Mouse (Mus musculus) midbrain, embryonic 14.5 days (tissue): ENCODE measurements at regions not wholly inside any gene's neighbourhood (a gene's known extent, or its start where the extent isn't known, plus 50 kb on each side); places are given as distances from the start of the nearest gene placed in this dataset.

Source experiments
- ATAC-seq: fragments of 200-750 bp; cut with Nextera tagmentation; 2 replicates; pipeline ENCODE4 v1.8.0; 2017; ENCODE audit warnings: moderate number of reproducible peaks, moderate library complexity; ENCODE audit not compliant: low FRiP score, low TSS enrichment
- DNase-seq: peaks from one replicate; pipeline ENCODE4 v3.0.0-alpha.2; 2015
- H3K27ac ChIP-seq: fragments of 300-500 bp; sonication (generic); replicated peaks from 2 replicates; pipeline ENCODE4 v1.5.1; 2014; ENCODE audit warnings: mild to moderate bottlenecking, low read depth, low read length, moderate library complexity
- H3K27me3 ChIP-seq: fragments of 300-500 bp; sonication (generic); 2 replicates; pipeline ENCODE4 v1.6.1; 2014; ENCODE audit warnings: low read length, control low read depth, mixed read lengths; ENCODE audit not compliant: control insufficient read depth, insufficient read depth
- H3K36me3 ChIP-seq: fragments of 300-500 bp; sonication (generic); 2 replicates; pipeline ENCODE4 v1.6.1; 2014; ENCODE audit warnings: low read length, control low read depth; ENCODE audit not compliant: control insufficient read depth, insufficient read depth
- H3K4me1 ChIP-seq: fragments of 300-500 bp; sonication (generic); 2 replicates; pipeline ENCODE4 v1.6.1; 2014; ENCODE audit warnings: mild to moderate bottlenecking, antibody characterized with exemption, low read length, control low read depth; ENCODE audit not compliant: control insufficient read depth, insufficient read depth
- H3K4me2 ChIP-seq: fragments of 300-500 bp; sonication (generic); 2 replicates; pipeline ENCODE4 v1.6.1; 2014; ENCODE audit warnings: mild to moderate bottlenecking, low read length, moderate library complexity
- H3K4me3 ChIP-seq: fragments of 300-500 bp; sonication (generic); replicated peaks from 2 replicates; pipeline ENCODE4 v1.5.1; 2014; ENCODE audit warnings: low read depth, low read length
- H3K9ac ChIP-seq: fragments of 300-500 bp; sonication (generic); replicated peaks from 2 replicates; pipeline ENCODE4 v1.6.1; 2014; ENCODE audit warnings: mild to moderate bottlenecking, low read length, moderate library complexity
- H3K9me3 ChIP-seq: fragments of 300-500 bp; sonication (generic); 2 replicates; pipeline ENCODE4 v1.6.1; 2016; ENCODE audit warnings: low read length, control low read depth, mixed read lengths; ENCODE audit not compliant: control insufficient read depth
- WGBS: fragments of 180-500 bp; shearing (Covaris S2); extraction: QIAGEN DNeasy Blood & Tissue Kit; methylation state at CpG from one replicate; pipeline ENCODE4 v1.1.7; 2014; 5-methylcytosine and 5-hydroxymethylcytosine counted together

GRCm38 (mm10) chr3:153084226-153085095 is 102.4 kb upstream of the St6galnac5 start:
- DNase-seq = peak; percentile 85
- peak overlapping the region; percentile 39; the same call in 1 of the 2 replicates for H3K9ac ChIP-seq
- H3K4me1 ChIP-seq = peaks cover 30% of the 10 kb centered on the region
- H3K4me2 ChIP-seq = peak overlapping the region; percentile 48
- peak; percentile 79 for ATAC-seq
- no peaks in the 10 kb centered on the region for H3K9me3 ChIP-seq
- WGBS = 24% methylated on average over 23 of the region's 23 CpGs
- H3K27me3 ChIP-seq = no peaks in the 10 kb centered on the region
- no peak overlapping the region for H3K4me3 ChIP-seq
- no peaks in the 10 kb centered on the region for H3K36me3 ChIP-seq
- H3K27ac ChIP-seq = peak overlapping the region; percentile 85

- ATAC-seq (no peak), DNase-seq (no peak)
- no peaks in the 10 kb centered on the region for H3K9me3 ChIP-seq
- no peak overlapping the region for H3K4me3 ChIP-seq
- H3K9ac ChIP-seq = no peak overlapping the region
- H3K36me3 ChIP-seq = no peaks in the 10 kb centered on the region
- H3K4me2 ChIP-seq = no peak overlapping the region
- no peaks in the 10 kb centered on the region for H3K27me3 ChIP-seq
- 89% methylated on average over 3 of the region's 3 CpGs for WGBS
- peaks cover 20% of the 10 kb centered on the region for H3K4me1 ChIP-seq
- H3K27ac ChIP-seq = no peak overlapping the region
Observed at GRCm38 (mm10) chr3:153080371-153080770, 98.3 kb upstream of the St6galnac5 start.

- 82% methylated on average over 14 of the region's 14 CpGs for WGBS
- no peak overlapping the region for H3K4me3 ChIP-seq
- no peak overlapping the region for H3K27ac ChIP-seq
- H3K4me2 ChIP-seq = no peak overlapping the region
- no peaks in the 10 kb centered on the region for H3K27me3 ChIP-seq
- ATAC-seq (no peak), DNase-seq (peak; percentile 25)
- H3K9ac ChIP-seq = no peak overlapping the region
- no peaks in the 10 kb centered on the region for H3K36me3 ChIP-seq
- H3K4me1 ChIP-seq = no peaks in the 10 kb centered on the region; the same call in 1 of the 2 replicates
- no peaks in the 10 kb centered on the region for H3K9me3 ChIP-seq
Observed at GRCm38 (mm10) chr3:153077846-153078703, 96.0 kb upstream of the St6galnac5 start.

- H3K9ac ChIP-seq = no peak overlapping the region
- no peak overlapping the region for H3K27ac ChIP-seq
- H3K4me1 ChIP-seq = no peaks in the 10 kb centered on the region; the same call in 1 of the 2 replicates
- DNase-seq (no peak), ATAC-seq (no peak)
- H3K9me3 ChIP-seq = no peaks in the 10 kb centered on the region
- H3K27me3 ChIP-seq = no peaks in the 10 kb centered on the region
- H3K36me3 ChIP-seq = no peaks in the 10 kb centered on the region
- no peak overlapping the region for H3K4me3 ChIP-seq
- 28% methylated on average over 10 of the region's 10 CpGs for whole genome bisulfite sequencing
- no peak overlapping the region for H3K4me2 ChIP-seq
Observed at GRCm38 (mm10) chr3:153072200-153072919, 90.3 kb upstream of the St6galnac5 start.

GRCm38 (mm10) chr3:153071549-153071948 is 89.5 kb upstream of the St6galnac5 start:
- no peaks in the 10 kb centered on the region for H3K27me3 ChIP-seq
- H3K4me1 ChIP-seq = no peaks in the 10 kb centered on the region; the same call in 1 of the 2 replicates
- ATAC-seq (no peak), DNase-seq (no peak)
- 76% methylated on average over 8 of the region's 8 CpGs for WGBS
- H3K9me3 ChIP-seq = no peaks in the 10 kb centered on the region
- H3K9ac ChIP-seq = no peak overlapping the region
- H3K4me3 ChIP-seq = no peak overlapping the region
- H3K27ac ChIP-seq = no peak overlapping the region
- no peak overlapping the region for H3K4me2 ChIP-seq
- H3K36me3 ChIP-seq = no peaks in the 10 kb centered on the region

GRCm38 (mm10) chr3:153071123-153071522 is 89.1 kb upstream of the St6galnac5 start:
- Histone ChIP-seq H3K4me1 (no peaks in the 10 kb centered on the region), H3K4me3 (no peak overlapping the region), H3K9ac (no peak overlapping the region), H3K9me3 (no peaks in the 10 kb centered on the region), H3K27ac (no peak overlapping the region), H3K4me2 (no peak overlapping the region), H3K36me3 (no peaks in the 10 kb centered on the region), H3K27me3 (no peaks in the 10 kb centered on the region)
- DNase-seq = no peak
- WGBS = 84% methylated on average over 3 of the region's 3 CpGs
- ATAC-seq = no peak

GRCm38 (mm10) chr3:153065890-153066289 is 83.8 kb upstream of the St6galnac5 start:
- Histone ChIP-seq H3K9ac (no peak overlapping the region), H3K27ac (no peak overlapping the region), H3K9me3 (no peaks in the 10 kb centered on the region), H3K4me1 (no peaks in the 10 kb centered on the region), H3K36me3 (no peaks in the 10 kb centered on the region), H3K27me3 (no peaks in the 10 kb centered on the region), H3K4me3 (no peak overlapping the region), H3K4me2 (no peak overlapping the region)
- WGBS = 85% methylated on average over 3 of the region's 3 CpGs
- DNase-seq (no peak), ATAC-seq (no peak)

- Histone ChIP-seq H3K9ac (no peak overlapping the region), H3K4me2 (no peak overlapping the region), H3K9me3 (no peaks in the 10 kb centered on the region), H3K36me3 (no peaks in the 10 kb centered on the region), H3K27me3 (no peaks in the 10 kb centered on the region), H3K4me3 (no peak overlapping the region), H3K27ac (no peak overlapping the region), H3K4me1 (no peaks in the 10 kb centered on the region)
- no peak for DNase-seq
- no peak for ATAC-seq
- 91% methylated on average over 3 of the region's 3 CpGs for WGBS
Observed at GRCm38 (mm10) chr3:153053163-153053562, 71.1 kb upstream of the St6galnac5 start.
